Mouse (Mus musculus) olfactory bulb, adult 2 months (tissue): ENCODE results near the gene Tspan5.

ENCODE experiments used
- CTCF ChIP-seq: fragments of 200-500 bp; IDR thresholded peaks from 2 replicates; pipeline ENCODE4 v1.5.1; 2012; ENCODE audit warnings: low read depth, mild to moderate bottlenecking, low read length, moderate library complexity; ENCODE audit not compliant: insufficient read depth
- POLR2A ChIP-seq: fragments of 200-500 bp; IDR thresholded peaks from 2 replicates; pipeline ENCODE4 v1.6.1; 2012; ENCODE audit warnings: mild to moderate bottlenecking, low read depth, low read length, moderate library complexity; ENCODE audit not compliant: insufficient read depth

DNA sequence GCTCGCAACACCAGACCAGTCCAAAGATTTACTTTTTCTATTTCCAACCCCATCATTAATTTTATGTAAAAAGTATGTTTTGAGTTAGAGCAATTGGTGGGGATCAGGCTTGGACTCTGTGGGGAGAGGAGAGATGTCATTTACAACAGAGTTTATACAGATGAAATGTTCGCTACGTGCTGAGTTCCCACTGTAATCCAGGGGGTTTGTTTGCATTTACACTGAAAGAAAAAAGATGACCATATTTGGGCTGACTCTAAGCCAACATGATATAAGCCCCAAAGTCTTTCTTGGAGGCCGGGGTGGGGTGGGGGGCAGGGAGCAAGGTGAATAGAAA, 32.6 kb downstream of the Tspan5 start:
- TF ChIP-seq POLR2A, result no peak
- TF ChIP-seq CTCF, result no peak
